Mouse (Mus musculus): ENCODE results near the gene Zfp85.
A peak's percentile ranks its signal among the peaks of the same experiment; 100 is the strongest.
"Not testable (repeated sequence)": the region's sequence is repeated elsewhere in the genome, so short reads cannot be mapped to it uniquely, and the experiment has no call there.

The Zfp85 gene

DNA sequence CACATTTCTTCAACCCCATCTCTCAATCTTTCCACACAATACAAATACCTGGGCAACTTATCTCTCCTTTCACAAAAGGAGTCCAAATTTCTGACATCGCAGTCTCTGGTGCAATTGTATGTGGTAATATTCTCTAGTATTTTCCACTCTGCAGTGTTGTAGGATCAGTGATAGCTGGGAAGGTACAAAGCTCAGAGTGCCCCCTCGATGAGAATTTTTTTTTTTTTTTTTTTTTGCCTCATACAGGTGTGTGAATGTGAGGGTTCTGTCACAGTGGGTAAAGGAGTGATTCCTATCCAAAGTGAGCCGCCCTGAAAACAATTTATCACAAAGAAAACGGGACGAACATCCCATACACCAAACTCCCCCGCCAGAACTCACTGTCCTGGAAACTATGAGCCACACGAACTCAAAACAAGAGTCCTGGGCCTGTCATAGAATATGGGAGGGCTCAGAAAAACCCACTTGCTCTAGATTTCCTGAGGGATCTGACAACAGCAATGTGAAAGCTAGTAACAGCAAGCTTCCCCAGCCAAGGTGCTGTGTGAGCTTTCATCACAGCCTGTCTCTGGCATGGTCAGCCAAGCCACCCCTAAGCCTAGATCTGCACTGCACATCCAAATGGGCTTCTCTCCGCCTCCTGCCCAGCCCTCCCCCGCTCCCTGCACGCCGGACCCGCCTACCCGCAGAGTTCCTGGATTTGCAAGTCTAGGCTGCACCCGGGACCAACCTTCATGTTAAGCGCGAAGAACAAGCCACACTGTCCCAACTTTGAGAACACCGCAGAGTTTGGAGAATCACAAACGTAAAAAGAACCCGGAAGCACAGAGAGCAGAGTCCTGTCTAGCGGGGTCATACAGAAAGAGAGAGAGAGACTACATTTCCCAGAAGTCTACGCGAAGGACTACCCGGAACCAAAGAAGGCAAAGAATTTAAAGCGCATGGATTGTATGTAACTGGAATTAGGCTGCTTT lies at the start of gene Zfp85:
Gene Zfp85, minus strand, starts transcription at position 896 of the 974 bp plus-strand sequence.
- peak; percentile 59 for DNase-seq (ENCODE audit: low read depth, low spot score)

DNA sequence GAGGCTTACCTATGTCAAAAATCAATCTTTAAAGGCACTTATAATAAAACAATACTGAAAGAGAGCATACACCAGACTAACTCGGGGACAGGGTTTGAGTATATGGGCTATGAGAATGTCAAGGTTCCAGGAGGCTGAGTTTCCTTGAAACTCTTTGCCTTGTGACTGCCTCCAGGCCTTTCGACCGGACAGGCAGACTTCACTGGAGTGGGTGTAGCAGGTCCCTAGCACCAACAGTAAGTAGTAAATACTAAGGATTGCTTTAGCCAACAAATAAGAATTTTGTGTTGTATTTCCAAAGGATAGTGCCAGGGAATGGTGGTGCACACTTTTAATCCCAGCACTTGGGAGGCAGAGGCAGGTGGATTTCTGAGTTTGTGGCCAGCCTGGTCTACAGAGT lies 44.1 kb upstream of the Zfp85 start:
- not testable (repeated sequence) for DNase-seq (ENCODE audit: low read depth, low spot score)

DNA sequence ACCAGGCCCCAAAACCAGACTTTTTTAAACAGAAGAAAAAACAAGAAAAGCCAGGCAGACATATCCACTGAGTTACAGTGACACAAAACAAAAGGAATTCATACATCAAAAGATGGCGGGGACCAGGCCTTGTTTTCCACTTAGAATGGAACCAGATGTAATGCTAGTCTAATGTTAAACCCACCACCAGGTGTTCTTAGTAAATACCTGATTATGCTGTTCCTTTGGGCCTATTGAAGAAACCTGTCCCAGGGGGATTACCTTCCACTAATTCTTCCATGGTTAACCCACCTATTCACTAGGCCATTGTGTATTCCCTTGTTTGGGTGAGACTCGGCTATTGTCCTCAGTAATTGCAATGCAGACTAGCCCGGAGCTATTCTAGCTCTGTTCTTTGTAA lies 43.6 kb upstream of the Zfp85 start:
- DNase-seq (ENCODE audit: low read depth, low spot score), result no peak

DNA sequence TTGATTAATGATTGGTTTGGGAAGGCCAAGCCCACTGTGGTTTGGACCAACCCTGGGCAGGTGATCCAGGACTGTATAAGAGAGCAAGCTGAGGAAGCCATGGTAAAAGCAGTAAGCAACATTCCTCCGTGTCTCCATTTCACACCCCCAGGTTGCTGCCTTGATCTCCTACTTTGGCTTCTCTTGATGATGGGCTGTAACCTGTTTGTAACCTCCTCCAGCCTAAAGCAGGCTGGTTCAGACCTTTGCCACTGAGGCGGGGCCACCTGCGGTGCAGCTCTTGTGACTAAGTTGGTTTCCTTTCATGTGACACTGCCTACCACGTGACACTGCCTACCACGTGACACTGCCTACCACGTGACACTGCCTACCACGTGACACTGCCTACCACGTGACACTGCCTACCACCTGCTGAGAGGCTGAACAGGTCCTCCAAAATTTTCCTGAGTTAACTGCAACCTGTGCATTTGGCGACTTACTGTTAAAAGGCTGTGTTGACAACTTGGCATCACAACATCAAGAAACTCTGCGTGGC lies 37.0 kb upstream of the Zfp85 start:
- DNase-seq (ENCODE audit: low read depth, low spot score), result no peak

DNA sequence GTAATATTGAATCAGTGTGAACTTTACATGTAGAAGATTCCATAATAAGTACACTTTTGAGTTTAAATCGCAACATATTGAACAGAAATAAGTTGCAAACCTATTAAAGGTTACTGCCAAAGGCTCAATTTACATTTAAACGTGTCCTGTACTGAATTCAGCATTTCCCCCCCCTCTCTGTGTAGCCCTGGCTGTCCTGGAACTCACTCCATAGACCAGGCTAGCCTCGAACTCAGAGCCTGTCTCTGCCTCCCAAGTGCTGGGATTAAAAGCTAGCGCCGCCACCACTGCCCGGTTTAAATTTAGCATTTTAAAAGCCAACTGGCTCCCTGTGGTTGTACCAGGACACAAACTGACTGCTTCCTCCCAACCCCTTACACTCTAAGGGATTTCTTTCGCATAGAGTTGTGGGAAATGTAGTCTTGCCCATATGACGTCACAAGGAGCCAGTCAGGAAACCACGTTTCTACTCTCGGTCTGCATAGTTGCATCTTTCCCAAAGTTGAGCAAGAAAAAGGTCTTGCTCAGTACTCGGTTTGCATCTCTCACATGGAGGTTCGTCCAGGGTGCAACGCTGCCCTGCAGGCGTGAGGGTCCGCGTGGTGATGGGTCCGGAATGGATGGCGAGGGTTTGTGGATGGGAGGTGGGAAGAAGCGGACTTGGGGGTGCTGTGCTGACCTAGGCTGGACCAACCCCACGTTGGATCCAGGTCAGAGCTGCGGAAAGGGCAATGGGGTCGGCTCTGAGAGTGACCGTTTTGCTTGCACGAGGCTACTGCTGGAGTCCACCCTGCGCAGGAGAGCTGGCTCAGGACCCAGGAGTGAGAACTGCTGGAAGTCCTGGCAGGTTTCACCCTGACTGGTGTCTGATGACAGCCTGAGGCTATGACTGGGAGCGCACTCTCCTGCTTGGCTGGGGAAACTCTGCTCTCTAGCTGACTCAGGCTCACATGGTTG lies 24.5 kb upstream of the Zfp85 start, which contains the start of gene Zfp493:
Gene Zfp493, plus strand, starts transcription at position 429 of the 957 bp plus-strand sequence.
- peak; percentile 78 for DNase-seq (ENCODE audit: low read depth, low spot score)

DNA sequence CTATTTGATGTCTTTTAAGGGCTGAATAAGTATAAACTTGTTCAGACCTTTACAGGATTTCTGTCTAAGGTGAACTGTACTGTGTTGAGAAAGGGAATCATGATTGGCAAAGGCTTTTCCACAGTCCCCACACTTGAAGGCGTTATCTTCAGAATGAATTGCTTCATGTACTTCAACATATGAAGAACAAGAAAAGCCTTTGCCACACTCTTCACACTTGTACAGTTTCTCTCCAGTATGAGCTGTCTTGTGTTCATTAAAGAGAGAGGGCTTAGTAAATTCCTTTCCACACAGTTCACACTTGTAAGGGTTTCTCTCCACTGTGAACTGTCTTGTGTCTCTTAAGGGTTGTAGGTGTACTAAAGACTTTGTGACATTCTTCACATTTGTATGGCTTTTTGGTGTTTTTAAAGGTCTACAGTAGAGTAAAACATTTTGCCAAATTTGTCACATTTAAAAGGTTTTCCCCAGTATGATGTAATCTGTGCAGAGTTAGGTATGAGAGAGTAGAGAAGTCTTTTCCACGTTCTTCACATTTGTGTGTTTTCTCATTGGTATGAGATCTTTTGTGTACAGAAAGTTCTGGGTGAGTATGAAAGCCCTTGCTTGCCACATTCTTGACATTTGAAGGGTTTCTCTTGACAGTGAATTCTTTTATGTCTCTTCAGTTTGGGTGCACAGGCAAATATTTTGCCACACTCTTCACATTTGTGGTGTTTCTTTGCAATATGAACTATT lies 8.2 kb upstream of the Zfp85 start:
- DNase-seq (ENCODE audit: low read depth, low spot score), result no peak

DNA sequence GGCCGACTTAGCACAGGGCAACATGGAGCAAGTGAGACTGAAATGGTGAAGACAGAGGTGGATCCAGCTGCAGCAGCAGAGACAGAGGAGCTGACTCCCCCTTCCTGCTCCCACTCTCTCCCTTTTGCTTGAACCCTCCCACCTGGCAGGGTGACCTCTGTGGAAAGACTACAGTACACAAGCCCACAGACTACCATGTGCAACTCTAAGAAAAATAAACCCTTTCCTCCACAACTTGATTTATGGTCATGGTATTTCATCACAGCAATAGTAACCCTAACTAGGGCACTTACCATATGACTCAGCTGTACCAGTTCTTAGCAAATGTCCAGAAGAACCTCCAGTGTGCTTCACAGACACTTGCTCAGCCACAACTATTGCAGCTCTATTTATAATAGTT lies 4.9 kb upstream of the Zfp85 start:
- DNase-seq (ENCODE audit: low read depth, low spot score), result no peak

DNA sequence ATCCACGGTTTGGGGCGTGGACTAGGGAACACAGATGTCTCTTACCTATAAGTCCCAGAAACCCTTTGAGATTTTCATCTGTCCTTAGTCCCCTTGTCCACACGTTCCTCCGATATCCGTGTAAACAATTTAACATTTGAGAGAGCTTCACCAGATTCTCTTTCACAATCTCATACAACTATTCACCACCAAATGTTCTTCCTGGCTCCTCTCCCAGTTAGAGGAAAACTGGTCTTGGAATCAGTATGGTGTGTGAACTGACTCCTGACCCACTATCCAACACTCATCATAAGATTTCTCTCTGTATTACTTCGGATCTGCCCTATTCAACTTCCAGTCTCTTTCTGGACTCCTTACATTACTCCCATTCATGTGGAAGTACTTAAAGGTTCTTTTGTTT lies 733 bp upstream of the Zfp85 start:
- no peak for DNase-seq (ENCODE audit: low read depth, low spot score)

DNA sequence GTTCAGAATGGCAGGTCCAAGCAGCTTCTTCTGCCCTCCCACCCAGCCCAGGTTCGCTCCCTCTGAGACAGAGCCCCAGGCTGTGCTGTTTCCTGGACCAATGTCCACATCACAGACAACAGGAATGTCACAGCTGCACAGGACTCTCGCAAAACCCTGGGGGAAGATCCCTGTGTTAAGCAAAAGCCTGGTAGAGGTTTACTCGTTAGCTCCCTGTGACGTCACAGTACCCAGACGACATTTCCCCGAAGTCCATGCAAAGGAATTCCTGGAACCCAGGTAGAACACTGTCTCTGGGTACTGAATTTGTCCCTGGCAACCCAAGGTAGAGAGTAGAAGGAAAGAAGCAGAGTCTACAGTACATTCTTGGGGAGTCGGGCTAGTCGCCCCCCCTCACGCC lies 11.1 kb downstream of the Zfp85 start:
- no peak for DNase-seq (ENCODE audit: low read depth, low spot score)

DNA sequence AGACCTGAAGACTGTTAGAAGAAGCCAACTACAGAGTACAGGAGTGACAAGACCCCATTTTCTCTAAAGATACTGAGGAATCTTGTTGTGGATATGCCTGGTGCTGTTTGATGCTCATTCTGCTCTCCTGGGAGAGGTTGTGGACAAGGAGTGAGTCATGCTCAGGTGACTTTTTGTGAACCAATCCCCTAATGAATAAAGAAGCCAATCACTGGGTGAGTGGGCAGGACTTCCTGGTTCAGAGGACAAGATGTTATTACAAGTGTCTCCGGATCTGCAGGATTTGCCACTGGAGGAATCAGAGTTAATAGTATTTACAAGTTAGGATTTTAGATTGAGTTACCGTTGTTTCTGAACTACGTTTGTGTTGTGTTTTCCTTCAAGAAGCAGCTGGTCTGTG lies 12.1 kb downstream of the Zfp85 start:
- no peak for DNase-seq (ENCODE audit: low read depth, low spot score)

DNA sequence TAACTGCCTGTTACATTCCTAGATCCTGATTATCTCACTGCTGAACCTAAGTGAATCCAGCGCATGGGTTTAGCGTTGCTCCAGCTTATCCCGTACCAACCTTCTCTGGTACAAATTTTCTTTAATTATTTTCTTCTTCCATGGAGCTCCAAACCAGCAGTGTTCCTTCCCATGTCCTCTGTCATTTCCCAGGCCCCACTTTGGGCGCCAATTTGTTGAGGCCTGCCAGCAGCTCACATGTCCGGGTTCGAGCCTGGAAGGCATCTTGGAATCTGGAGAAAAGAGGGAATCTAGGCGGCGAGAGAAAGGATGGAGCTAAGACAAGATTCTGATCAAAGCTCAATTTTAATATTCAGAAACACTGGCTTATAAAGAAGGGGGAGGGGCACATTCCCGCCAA lies 20.6 kb downstream of the Zfp85 start:
- not testable (repeated sequence) for DNase-seq (ENCODE audit: low read depth, low spot score)

DNA sequence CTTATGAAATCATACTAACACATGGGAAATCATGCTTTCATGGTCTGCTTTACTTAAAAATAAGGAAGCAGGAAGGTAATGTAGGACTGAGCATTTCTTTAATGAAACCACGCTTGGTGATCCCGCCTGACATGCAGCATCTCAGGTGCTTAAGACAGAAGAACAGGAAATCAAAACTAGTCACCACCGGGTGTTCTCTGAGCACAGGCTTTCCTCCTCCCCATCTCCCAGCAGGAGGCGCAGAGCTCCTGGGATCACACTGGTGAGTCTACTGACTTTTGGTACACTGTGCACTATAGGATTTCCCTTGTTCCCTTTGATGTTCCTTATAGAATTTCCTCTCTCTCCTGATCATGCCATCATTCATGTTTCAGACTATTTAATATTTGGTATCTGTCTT lies 25.6 kb downstream of the Zfp85 start:
- not testable (repeated sequence) for DNase-seq (ENCODE audit: low read depth, low spot score)

DNA sequence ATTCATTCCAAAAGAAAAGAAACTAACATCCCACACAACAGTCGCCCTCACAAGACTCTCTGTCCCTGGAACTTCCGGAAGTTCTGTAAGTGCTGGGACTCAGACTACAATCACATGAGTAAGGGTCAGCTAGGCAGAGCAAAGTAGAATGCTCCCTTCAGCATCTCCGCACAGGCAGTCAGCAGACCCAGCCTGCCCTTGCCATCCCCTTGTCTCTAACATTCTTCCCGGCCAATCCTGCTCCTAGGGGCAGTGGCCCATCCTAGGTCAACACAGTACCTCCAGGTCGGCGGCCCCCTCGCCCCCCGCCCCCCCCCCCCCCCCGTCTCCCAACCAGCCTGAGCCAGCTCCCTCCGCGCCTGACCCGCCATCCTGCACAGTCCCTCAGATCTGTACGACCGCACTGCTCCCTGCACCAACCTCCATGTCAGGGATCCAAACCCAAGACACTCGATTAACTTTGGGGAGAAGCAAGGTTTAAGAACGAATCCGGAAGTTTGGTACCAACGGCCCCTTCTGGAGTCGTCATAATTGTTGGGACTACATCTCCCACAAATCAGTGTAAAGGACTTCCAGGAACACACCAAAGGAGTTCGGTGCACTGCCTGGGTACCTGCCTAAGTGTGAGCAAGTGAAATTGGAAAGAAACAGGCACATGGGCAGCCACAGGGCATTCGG lies 26.2 kb downstream of the Zfp85 start, which contains the start of gene Zfp65:
Gene Zfp65, minus strand, starts transcription at position 533 of the 678 bp plus-strand sequence.
- peak; percentile 66 for DNase-seq (ENCODE audit: low read depth, low spot score)

DNA sequence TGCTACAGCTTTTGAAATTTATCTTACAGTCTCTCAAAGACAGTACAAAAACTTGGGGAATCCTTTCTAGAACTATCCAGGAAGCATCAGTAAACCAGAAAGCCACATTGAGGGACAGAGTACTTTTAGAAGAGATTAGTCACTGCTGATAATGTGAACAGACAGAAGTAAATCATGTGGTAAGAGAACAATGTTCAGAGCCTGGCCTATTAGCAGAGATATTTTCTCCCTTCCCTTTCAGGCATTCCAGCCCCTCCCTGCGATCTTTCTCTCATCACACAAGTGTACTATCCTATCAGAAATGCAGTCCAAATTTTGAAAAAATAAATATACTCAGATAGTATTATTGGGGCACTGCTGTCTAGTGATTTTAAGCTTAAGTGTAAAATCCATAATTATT lies 26.9 kb downstream of the Zfp85 start:
- no peak for DNase-seq (ENCODE audit: low read depth, low spot score)

DNA sequence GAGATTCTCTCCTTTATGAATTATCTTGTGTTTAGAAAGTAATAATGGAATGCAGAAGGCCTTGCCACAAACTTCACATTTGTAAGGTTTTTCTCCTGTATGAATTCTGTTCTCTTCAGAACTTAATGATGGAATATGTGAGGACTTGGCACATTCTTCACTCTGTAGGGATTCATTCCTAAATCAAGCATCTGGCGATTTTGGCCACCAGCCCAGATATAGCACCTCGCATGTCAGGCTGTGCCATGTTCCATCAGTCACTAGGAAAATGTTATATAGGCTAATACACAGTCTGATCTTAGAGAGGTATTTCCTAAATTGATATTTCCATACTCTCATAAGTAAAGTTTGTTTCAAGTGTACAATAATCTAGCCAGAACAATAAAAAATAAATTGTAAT lies 29.7 kb downstream of the Zfp85 start:
- not testable (repeated sequence) for DNase-seq (ENCODE audit: low read depth, low spot score)

DNA sequence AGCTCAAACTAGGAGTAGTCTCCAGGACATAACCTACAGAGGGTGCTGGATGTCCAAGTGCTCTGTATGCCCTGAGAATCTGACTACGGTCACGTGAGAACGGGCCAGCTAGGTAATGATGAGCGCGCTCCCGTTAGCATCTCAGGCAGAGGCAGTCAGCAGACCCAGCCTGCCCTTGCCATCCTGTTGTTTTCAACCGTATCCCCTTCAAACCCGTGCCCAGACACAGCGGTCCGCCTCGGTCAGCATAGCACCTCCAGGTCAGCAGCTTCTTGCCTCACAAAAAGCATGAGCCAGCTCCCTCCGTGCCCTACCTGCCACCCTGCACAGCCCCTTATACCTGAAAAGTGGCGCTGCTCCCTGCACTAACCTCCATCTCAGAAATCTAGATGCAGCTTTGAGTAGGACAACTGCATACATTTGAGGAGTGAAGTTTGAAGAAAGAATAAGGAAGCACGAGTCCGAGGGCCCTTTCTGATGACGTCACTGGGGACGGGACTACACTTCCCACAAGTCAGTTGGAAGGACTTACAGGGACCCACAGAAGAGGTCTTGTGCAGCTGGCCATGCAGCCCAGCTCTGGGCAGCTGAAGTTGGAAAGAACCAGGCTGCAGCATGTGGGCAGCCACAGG lies 31.1 kb downstream of the Zfp85 start:
- peak; percentile 85 for DNase-seq (ENCODE audit: low read depth, low spot score)

Data from brain, embryonic 18.5 days (tissue).